Comparison of ENCODE assay signal across 11 mouse cellular contexts in genomic region chr4:125492122-125492505, GRCm38 (mm10). TPM values are rescaled to one million over a fixed set of nuclear protein-coding genes. Genes with fewer than 3 reads are reported as not detected.
DNase-seq lines count a peak whose midpoint lies in the region; ATAC-seq lines count a peak whose summit lies in the region.
"Had no signal": no experiment of that assay in that cellular context is flagged by ENCODE, and none has a peak within 500 bp of the region (broad histone marks: within the 10 kb centered on the region; RNA-seq: fewer than 3 reads in every experiment).

No protein-coding gene starts in this region.

- peaks cover 100% of the 10 kb centered on the region for H3K27me3 ChIP-seq in heart, embryonic 13.5 days (replicated peaks)
- H3K27me3 ChIP-seq in embryonic facial prominence, embryonic 13.5 days = peaks cover 100% of the 10 kb centered on the region
- peaks cover 84% of the 10 kb centered on the region for H3K27me3 ChIP-seq in hindbrain, embryonic 14.5 days (ENCODE audit: control insufficient read depth, insufficient read depth, low read length)
- peaks cover 14% of the 10 kb centered on the region for H3K27me3 ChIP-seq in midbrain, embryonic 16.5 days (ENCODE audit: control insufficient read depth, insufficient read depth, low read depth, low read length)

- intact Hi-C loops in heart, postnatal 25 days (cut with DNase I) = no loop called here

- H3K4me1 ChIP-seq in heart, embryonic 13.5 days = peaks cover 29% of the 10 kb centered on the region
- peaks cover 28% of the 10 kb centered on the region for H3K4me1 ChIP-seq in embryonic facial prominence, embryonic 13.5 days
- peaks cover 72% of the 10 kb centered on the region for H3K4me1 ChIP-seq in hindbrain, embryonic 14.5 days (replicated peaks; ENCODE audit: control insufficient read depth, insufficient read depth, low read length)
- H3K4me1 ChIP-seq in midbrain, embryonic 16.5 days (ENCODE audit: control insufficient read depth, insufficient read depth, low read length) = peaks cover 53% of the 10 kb centered on the region
- H3K4me1 ChIP-seq: megakaryocyte, embryonic 14.5 days had no signal

- no peak for ATAC-seq in heart, embryonic 13.5 days (ENCODE audit: extremely low read depth, insufficient number of reproducible peaks, low FRiP score, low TSS enrichment)
- no peak for ATAC-seq in embryonic facial prominence, embryonic 13.5 days (ENCODE audit: insufficient number of reproducible peaks, insufficient read depth, low FRiP score, low TSS enrichment, low read depth)
- ATAC-seq in hindbrain, embryonic 14.5 days (ENCODE audit: low FRiP score) = no peak
- ATAC-seq in midbrain, embryonic 16.5 days = no peak
- ATAC-seq in monocyte, adult 5-6 weeks (replicated peaks; ENCODE audit: insufficient number of reproducible peaks, low FRiP score, low TSS enrichment, poor library complexity, severe bottlenecking) = no peak
- no peak for ATAC-seq in megakaryocyte progenitor cell, adult 5-6 weeks (replicated peaks; ENCODE audit: poor library complexity)

- no peak overlapping the region for H3K9ac ChIP-seq in heart, embryonic 13.5 days
- peak overlapping the region; percentile 51; the same call in 1 of the 2 replicates for H3K9ac ChIP-seq in embryonic facial prominence, embryonic 13.5 days
- H3K9ac ChIP-seq in hindbrain, embryonic 14.5 days = peak overlapping the region; percentile 85
- H3K9ac ChIP-seq in midbrain, embryonic 16.5 days (ENCODE audit: low read depth, low read length) = peak overlapping the region; percentile 76
- H3K9ac ChIP-seq: liver, embryonic 14.5 days had no signal

- peak overlapping the region; percentile 66; the same call in 1 of the 2 replicates for H3K4me2 ChIP-seq in heart, embryonic 13.5 days
- H3K4me2 ChIP-seq in embryonic facial prominence, embryonic 13.5 days = peak overlapping the region; percentile 80
- H3K4me2 ChIP-seq in hindbrain, embryonic 14.5 days (replicated peaks) = peak overlapping the region; percentile 72
- peak overlapping the region; percentile 78 for H3K4me2 ChIP-seq in midbrain, embryonic 16.5 days (ENCODE audit: low read length)

- DNase-seq in heart, postnatal 25 days (ENCODE audit: low spot score) = no peak
- DNase-seq in hindbrain, embryonic 14.5 days (ENCODE audit: low spot score) = no peak
- no peak for DNase-seq in urinary bladder, postnatal 4 days (ENCODE audit: low spot score in 2 of 2)
- DNase-seq: B cell, adult 2 months had no signal

- no peaks in the 10 kb centered on the region for H3K9me3 ChIP-seq in heart, embryonic 13.5 days
- H3K9me3 ChIP-seq in embryonic facial prominence, embryonic 13.5 days = no peaks in the 10 kb centered on the region
- H3K9me3 ChIP-seq in hindbrain, embryonic 14.5 days (ENCODE audit: control insufficient read depth, low read length) = no peaks in the 10 kb centered on the region
- no peaks in the 10 kb centered on the region for H3K9me3 ChIP-seq in midbrain, embryonic 16.5 days (replicated peaks; ENCODE audit: control insufficient read depth, low read length, poor library complexity, severe bottlenecking)
- H3K9me3 ChIP-seq: megakaryocyte, embryonic 14.5 days had no signal

- peak overlapping the region; percentile 45 for H3K4me3 ChIP-seq in heart, embryonic 13.5 days
- H3K4me3 ChIP-seq in embryonic facial prominence, embryonic 13.5 days = peak overlapping the region; percentile 46
- peak overlapping the region; percentile 56 for H3K4me3 ChIP-seq in hindbrain, embryonic 14.5 days (replicated peaks; ENCODE audit: low read length)
- H3K4me3 ChIP-seq in midbrain, embryonic 16.5 days (ENCODE audit: low read depth, low read length) = peak overlapping the region; percentile 63
- H3K4me3 ChIP-seq: megakaryocyte, embryonic 14.5 days had no signal

- WGBS in heart, embryonic 13.5 days = 18% methylated on average over 9 of the region's 9 CpGs
- 14% methylated on average over 9 of the region's 9 CpGs for WGBS in embryonic facial prominence, embryonic 13.5 days
- WGBS in hindbrain, embryonic 14.5 days = 17% methylated on average over 9 of the region's 9 CpGs
- WGBS in midbrain, embryonic 16.5 days = 17% methylated on average over 9 of the region's 9 CpGs

- no peak overlapping the region for H3K27ac ChIP-seq in heart, embryonic 13.5 days (replicated peaks)
- H3K27ac ChIP-seq in embryonic facial prominence, embryonic 13.5 days = no peak overlapping the region
- peak overlapping the region; percentile 88 for H3K27ac ChIP-seq in hindbrain, embryonic 14.5 days
- H3K27ac ChIP-seq in midbrain, embryonic 16.5 days (ENCODE audit: low read length) = peak overlapping the region; percentile 83
- H3K27ac ChIP-seq: liver, embryonic 14.5 days had no signal

- no peaks in the 10 kb centered on the region for H3K36me3 ChIP-seq in heart, embryonic 13.5 days
- H3K36me3 ChIP-seq in embryonic facial prominence, embryonic 13.5 days = no peaks in the 10 kb centered on the region
- H3K36me3 ChIP-seq in hindbrain, embryonic 14.5 days (replicated peaks; ENCODE audit: control insufficient read depth, insufficient read depth) = no peaks in the 10 kb centered on the region
- H3K36me3 ChIP-seq in midbrain, embryonic 16.5 days (ENCODE audit: control insufficient read depth, insufficient read depth, low read length) = no peaks in the 10 kb centered on the region

RNA-seq across cellular contexts. Expression of gene Grik3, which starts 1.6 kb away (rescaled TPM):
- polyA plus RNA-seq in heart, embryonic 13.5 days (2015; fragmentation: Nextera tagmentation; extraction: Ambion mirVana) = 0.13 and 0.31 TPM in 2 replicates
- total RNA-seq in heart, postnatal 25 days (2021) = under 1 TPM; 0.11 to 0.13 TPM
- polyA plus RNA-seq in embryonic facial prominence, embryonic 13.5 days (2015; fragmentation: Nextera tagmentation; extraction: Ambion mirVana) = 0.62 and 1.1 TPM in 2 replicates
- polyA plus RNA-seq in hindbrain, embryonic 14.5 days (2014; fragmentation: Nextera tagmentation; extraction: Ambion mirVana) = 5.9 and 6.0 TPM in 2 replicates
- polyA plus RNA-seq in midbrain, embryonic 16.5 days (2015; fragmentation: Nextera tagmentation; extraction: Ambion mirVana) = 4.4 and 5.9 TPM in 2 replicates
- total RNA-seq in monocyte, adult 5-6 weeks (2017) = not detected in 3 replicates
- total RNA-seq in megakaryocyte progenitor cell, adult 5-6 weeks (2015) = not detected in 2 replicates
- not detected in 2 replicates for total RNA-seq in megakaryocyte progenitor cell, adult 5-6 weeks (2017)

Comparison
In these comparisons a context has a peak if more than half of its experiments do, and no peak if none do; other contexts are left out.
1. H3K27ac ChIP-seq: peak in hindbrain, embryonic 14.5 days (single experiment) and midbrain, embryonic 16.5 days (single experiment); none in heart, embryonic 13.5 days (single experiment) and embryonic facial prominence, embryonic 13.5 days (single experiment).
2. Peak in every context shown above with its lines, with median percentiles within 50 percentile points of each other: H3K4me2 ChIP-seq and H3K4me3 ChIP-seq.